Mouse (Mus musculus) limb, embryonic 10.5 days (tissue): ENCODE measurements around the gene Mrtfa. TPM values are rescaled to one million over a fixed set of nuclear protein-coding genes. Genes with fewer than 3 reads are reported as not detected.
A peak's percentile ranks its signal among the peaks of the same experiment; 100 is the strongest.

Source experiments
- DNase-seq: peaks from one replicate; pipeline ENCODE4 v3.0.0-alpha.2; 2017; ENCODE audit warnings: low spot score
- H3K27ac ChIP-seq: fragments of 300-500 bp; sonication (generic); 2 replicates; pipeline ENCODE4 v1.5.1; 2016; ENCODE audit warnings: mild to moderate bottlenecking
- H3K27me3 ChIP-seq: fragments of 300-500 bp; sonication (generic); 2 replicates; pipeline ENCODE4 v1.6.1; 2016; ENCODE audit warnings: low read depth, mild to moderate bottlenecking; ENCODE audit not compliant: poor library complexity, severe bottlenecking
- H3K36me3 ChIP-seq: fragments of 300-500 bp; sonication (generic); 2 replicates; pipeline ENCODE4 v1.6.1; 2016; ENCODE audit warnings: mild to moderate bottlenecking, moderate library complexity
- H3K4me1 ChIP-seq: fragments of 300-500 bp; sonication (generic); 2 replicates; pipeline ENCODE4 v1.6.1; 2016
- H3K4me3 ChIP-seq: fragments of 300-500 bp; sonication (generic); 2 replicates; pipeline ENCODE4 v1.5.1; 2016; ENCODE audit warnings: mild to moderate bottlenecking, moderate library complexity
- H3K9me3 ChIP-seq: fragments of 300-500 bp; sonication (generic); replicated peaks from 2 replicates; pipeline ENCODE4 v1.6.1; 2016; ENCODE audit warnings: mild to moderate bottlenecking
- WGBS: fragments of 180-500 bp; shearing (Covaris S2); methylation state at CpG from one replicate; pipeline ENCODE4 v1.1.7; 2016; 5-methylcytosine and 5-hydroxymethylcytosine counted together
- polyA plus RNA-seq: library from polyadenylated mRNA; unstranded; fragments of >200 nt; fragmentation: Nextera tagmentation; extraction: Ambion mirVana; gene quantifications from 2 replicates; pipeline ENCODE4 v1.2.1, GENCODE M21; 2016

Mrtfa gene
- 24.0 and 24.9 TPM in 2 replicates for polyA plus RNA-seq

- Histone ChIP-seq H3K27me3 (no peaks in the 10 kb centered on the region), H3K9me3 (no peaks in the 10 kb centered on the region), H3K36me3 (peaks cover 17% of the 10 kb centered on the region), H3K27ac (peak within 1 kb of the TSS; percentile 89), H3K4me1 (peaks cover 24% of the 10 kb centered on the region), H3K4me3 (peak within 1 kb of the TSS; percentile 93)
- WGBS, result under 1% methylated on average over 39 of the region's 48 CpGs
- peak; percentile 98 for DNase-seq
Observed at GRCm38 (mm10) chr15:81190630-81191178, at the start of gene Mrtfa. Gene Mrtfa, minus strand, starts transcription at chr15:81190757.

GRCm38 (mm10) chr15:81239794-81240343 is 49.3 kb upstream of the Mrtfa start:
- H3K36me3 ChIP-seq, result no peaks in the 10 kb centered on the region
- H3K9me3 ChIP-seq, result no peaks in the 10 kb centered on the region
- no peak overlapping the region for H3K4me3 ChIP-seq
- 84% methylated on average over 13 of the region's 13 CpGs for WGBS
- peaks cover 48% of the 10 kb centered on the region for H3K27me3 ChIP-seq
- H3K4me1 ChIP-seq, result peaks cover 17% of the 10 kb centered on the region
- no peak overlapping the region for H3K27ac ChIP-seq
- no peak for DNase-seq

GRCm38 (mm10) chr15:81239261-81239660 is 48.7 kb upstream of the Mrtfa start:
- Histone ChIP-seq H3K36me3 (no peaks in the 10 kb centered on the region), H3K27ac (no peak overlapping the region), H3K4me3 (no peak overlapping the region), H3K9me3 (no peaks in the 10 kb centered on the region), H3K4me1 (peaks cover 17% of the 10 kb centered on the region), H3K27me3 (peaks cover 54% of the 10 kb centered on the region)
- DNase-seq, result peak; percentile 66
- WGBS, result 28% methylated on average over 7 of the region's 7 CpGs

- no peak overlapping the region for H3K27ac ChIP-seq
- no peak for DNase-seq
- no peaks in the 10 kb centered on the region for H3K9me3 ChIP-seq
- 93% methylated on average over 18 of the region's 18 CpGs for WGBS
- no peaks in the 10 kb centered on the region for H3K36me3 ChIP-seq
- H3K4me1 ChIP-seq, result peaks cover 17% of the 10 kb centered on the region
- H3K4me3 ChIP-seq, result no peak overlapping the region
- H3K27me3 ChIP-seq, result peaks cover 62% of the 10 kb centered on the region
Observed at GRCm38 (mm10) chr15:81237471-81237870, 46.9 kb upstream of the Mrtfa start.

GRCm38 (mm10) chr15:81236062-81236461 is 45.5 kb upstream of the Mrtfa start:
- H3K9me3 ChIP-seq, result no peaks in the 10 kb centered on the region
- DNase-seq, result no peak
- peak overlapping the region; percentile 49 for H3K4me3 ChIP-seq
- no peaks in the 10 kb centered on the region for H3K36me3 ChIP-seq
- H3K27ac ChIP-seq, result no peak overlapping the region
- peaks cover 17% of the 10 kb centered on the region for H3K4me1 ChIP-seq
- peaks cover 62% of the 10 kb centered on the region for H3K27me3 ChIP-seq
- WGBS, result 7% methylated on average over 8 of the region's 8 CpGs

GRCm38 (mm10) chr15:81235086-81235920 is 44.7 kb upstream of the Mrtfa start, which contains the start of gene Mchr1:
Gene Mchr1, plus strand, starts transcription at chr15:81235499.
- peak; percentile 70 for DNase-seq
- no peaks in the 10 kb centered on the region for H3K9me3 ChIP-seq
- no peaks in the 10 kb centered on the region for H3K36me3 ChIP-seq
- H3K27me3 ChIP-seq, result peaks cover 58% of the 10 kb centered on the region
- 0 out of 2 replicates have a peak within 1 kb of the TSS, but pooled peaks have one; percentile 5 for H3K27ac ChIP-seq
- H3K4me3 ChIP-seq, result peak within 1 kb of the TSS; percentile 49
- WGBS, result 1% methylated on average over 25 of the region's 25 CpGs
- H3K4me1 ChIP-seq, result peaks cover 17% of the 10 kb centered on the region

- H3K9me3 ChIP-seq, result no peaks in the 10 kb centered on the region
Observed at GRCm38 (mm10) chr15:81231325-81231724, 40.8 kb upstream of the Mrtfa start.

GRCm38 (mm10) chr15:81229791-81230190 is 39.2 kb upstream of the Mrtfa start:
- DNase-seq, result no peak
- no peaks in the 10 kb centered on the region for H3K36me3 ChIP-seq
- no peak overlapping the region for H3K27ac ChIP-seq
- 66% methylated on average over 3 of the region's 3 CpGs for WGBS
- H3K27me3 ChIP-seq, result peaks cover 13% of the 10 kb centered on the region
- H3K4me3 ChIP-seq, result no peak overlapping the region
- H3K9me3 ChIP-seq, result no peaks in the 10 kb centered on the region
- H3K4me1 ChIP-seq, result no peaks in the 10 kb centered on the region

More at GRCm38 (mm10) chr15:81231325-81231724, 40.8 kb upstream of the Mrtfa start:
- H3K4me1 ChIP-seq, result peaks cover 13% of the 10 kb centered on the region
- whole genome bisulfite sequencing, result 88% methylated on average over 7 of the region's 7 CpGs
- no peaks in the 10 kb centered on the region for H3K36me3 ChIP-seq
- H3K27ac ChIP-seq, result no peak overlapping the region
- no peak for DNase-seq
- H3K27me3 ChIP-seq, result peaks cover 29% of the 10 kb centered on the region
- H3K4me3 ChIP-seq, result no peak overlapping the region

GRCm38 (mm10) chr15:81228258-81228657 is 37.7 kb upstream of the Mrtfa start:
- WGBS, result 96% methylated on average over 3 of the region's 3 CpGs
- no peak for DNase-seq
- Histone ChIP-seq H3K36me3 (no peaks in the 10 kb centered on the region), H3K4me1 (no peaks in the 10 kb centered on the region), H3K9me3 (no peaks in the 10 kb centered on the region), H3K27me3 (no peaks in the 10 kb centered on the region), H3K4me3 (no peak overlapping the region), H3K27ac (no peak overlapping the region)

GRCm38 (mm10) chr15:81227275-81227674 is 36.7 kb upstream of the Mrtfa start:
- H3K36me3 ChIP-seq, result no peaks in the 10 kb centered on the region

GRCm38 (mm10) chr15:81226796-81227195 is 36.2 kb upstream of the Mrtfa start:
- no peak overlapping the region for H3K4me3 ChIP-seq
- H3K4me1 ChIP-seq, result no peaks in the 10 kb centered on the region
- no peaks in the 10 kb centered on the region for H3K36me3 ChIP-seq
- DNase-seq, result no peak
- H3K27ac ChIP-seq, result no peak overlapping the region
- H3K27me3 ChIP-seq, result no peaks in the 10 kb centered on the region
- 86% methylated on average over 4 of the region's 4 CpGs for WGBS
- H3K9me3 ChIP-seq, result no peaks in the 10 kb centered on the region

More at GRCm38 (mm10) chr15:81227275-81227674, 36.7 kb upstream of the Mrtfa start:
- no peaks in the 10 kb centered on the region for H3K27me3 ChIP-seq
- H3K27ac ChIP-seq, result no peak overlapping the region
- H3K4me1 ChIP-seq, result no peaks in the 10 kb centered on the region
- H3K9me3 ChIP-seq, result no peaks in the 10 kb centered on the region
- no peak for DNase-seq
- no peak overlapping the region for H3K4me3 ChIP-seq
- WGBS, result 93% methylated on average over 3 of the region's 3 CpGs

GRCm38 (mm10) chr15:81225732-81226131 is 35.2 kb upstream of the Mrtfa start:
- H3K4me1 ChIP-seq, result no peaks in the 10 kb centered on the region
- no peaks in the 10 kb centered on the region for H3K36me3 ChIP-seq
- H3K27me3 ChIP-seq, result no peaks in the 10 kb centered on the region
- DNase-seq, result no peak
- 71% methylated on average over 6 of the region's 6 CpGs for WGBS
- H3K4me3 ChIP-seq, result no peak overlapping the region
- H3K27ac ChIP-seq, result no peak overlapping the region
- H3K9me3 ChIP-seq, result no peaks in the 10 kb centered on the region

GRCm38 (mm10) chr15:81225016-81225415 is 34.5 kb upstream of the Mrtfa start:
- DNase-seq, result no peak
- Histone ChIP-seq H3K4me1 (no peaks in the 10 kb centered on the region), H3K9me3 (no peaks in the 10 kb centered on the region), H3K36me3 (no peaks in the 10 kb centered on the region), H3K27ac (no peak overlapping the region), H3K4me3 (no peak overlapping the region), H3K27me3 (no peaks in the 10 kb centered on the region)
- WGBS, result 90% methylated on average over 10 of the region's 10 CpGs
